ENCODE assay signal across 10 mouse cellular contexts in genomic region chr2:110981733-110982132, GRCm38 (mm10). TPM values are rescaled to one million over a fixed set of nuclear protein-coding genes. Genes with fewer than 3 reads are reported as not detected.
DNase-seq lines count a peak whose midpoint lies in the region; ATAC-seq and TF ChIP-seq lines count a peak whose summit lies in the region.
"Had no signal": no experiment of that assay in that cellular context is flagged by ENCODE, and none has a peak within 500 bp of the region (broad histone marks: within the 10 kb centered on the region; RNA-seq: fewer than 3 reads in every experiment).

No protein-coding gene starts in this region.

- peak; percentile 61 for ATAC-seq in hindbrain, postnatal 0 days
- no peak for ATAC-seq in megakaryocyte, adult 5-6 weeks (ENCODE audit: poor library complexity, severe bottlenecking)

- peak; percentile 71 for TF ChIP-seq CTCF in hindbrain, postnatal 0 days (IDR thresholded peaks at IDR 0.05; ENCODE audit: low read depth)

- no peak overlapping the region for H3K9ac ChIP-seq in hindbrain, postnatal 0 days (replicated peaks; ENCODE audit: low read length)

- H3K4me2 ChIP-seq in hindbrain, postnatal 0 days (ENCODE audit: low read depth, low read length), result no peak overlapping the region

- 28% methylated on average over 1 of the region's 1 CpGs for WGBS in hindbrain, postnatal 0 days

- peak; percentile 6 for DNase-seq in heart, adult 8-10 months (ENCODE audit: low spot score)
- DNase-seq in heart, postnatal 25 days (ENCODE audit: low spot score), result no peak
- peak; percentile 16 for DNase-seq in A20 (ENCODE audit: low read depth, low spot score)
- DNase-seq in brain, adult 2 months (ENCODE audit: low read depth, low spot score), result peak; percentile 61
- DNase-seq in hindbrain, postnatal 0 days (ENCODE audit: low spot score), result peak; percentile 78
- no peak for DNase-seq in gastrocnemius, postnatal 14 days
- no peak for DNase-seq in adrenal gland, postnatal 36 days
- DNase-seq: cerebellum, adult 11 months; lung, postnatal 10 days had no signal

- H3K4me3 ChIP-seq in hindbrain, postnatal 0 days (ENCODE audit: low read length), result no peak overlapping the region

- H3K9me3 ChIP-seq in hindbrain, postnatal 0 days (ENCODE audit: low read length), result no peaks in the 10 kb centered on the region

- intact Hi-C loops in heart, postnatal 25 days (cut with DNase I), result loop anchor here (2.0 to 10.0 kb wide), 3 partner anchors 319 to 757 kb away; no protein-coding TSS in a partner anchor
- intact Hi-C loops in gastrocnemius, postnatal 14 days (cut with DNase I; ENCODE audit: low total_unique reads), result loop anchor here (5.0 kb wide), 1 partner anchor 319 kb away; no protein-coding TSS in a partner anchor

- no peaks in the 10 kb centered on the region for H3K4me1 ChIP-seq in hindbrain, postnatal 0 days (ENCODE audit: insufficient read depth, low read length)

- no peak overlapping the region for H3K27ac ChIP-seq in hindbrain, postnatal 0 days

- H3K36me3 ChIP-seq in hindbrain, postnatal 0 days (ENCODE audit: insufficient read depth, low read length), result no peaks in the 10 kb centered on the region

- H3K27me3 ChIP-seq in hindbrain, postnatal 0 days (ENCODE audit: insufficient read depth, low read length), result no peaks in the 10 kb centered on the region

RNA-seq across cellular contexts. Expression of gene Ano3, which starts 31.0 kb away (rescaled TPM):
- under 1 TPM; 0.13 to 0.47 (median 0.14) TPM for total RNA-seq in heart, adult 8-10 months (2022)
- total RNA-seq in heart, postnatal 25 days (2021), result under 1 TPM; 0.08 to 0.29 TPM
- 1.4 and 2.6 TPM in 2 replicates for total RNA-seq in hindbrain, postnatal 0 days (2014; rRNA removed)
- polyA plus RNA-seq in hindbrain, postnatal 0 days (2015; fragmentation: Nextera tagmentation; extraction: Ambion mirVana), result 0.89 and 1.2 TPM in 2 replicates
- total RNA-seq in gastrocnemius, postnatal 14 days (2021), result under 1 TPM; 0.09 to 0.39 TPM
- under 1 TPM; 0.13 TPM for total RNA-seq in adrenal gland, postnatal 36 days (2021)
- not detected in 2 replicates for total RNA-seq in megakaryocyte, adult 5-6 weeks (2015)
- not detected in 2 replicates for total RNA-seq in megakaryocyte, adult 5-6 weeks (2017)

Comparison
In these comparisons a context has a peak if more than half of its experiments do, and no peak if none do; other contexts are left out.
1. DNase-seq: peak in heart, adult 8-10 months (single experiment), A20 (single experiment), brain, adult 2 months (single experiment) and hindbrain, postnatal 0 days (single experiment); none in heart, postnatal 25 days (single experiment), gastrocnemius, postnatal 14 days (single experiment) and adrenal gland, postnatal 36 days (0 of 2).